Mouse (Mus musculus) cerebellum, adult 2 months (tissue): ENCODE data around the gene Ppp2r3a.
A peak's percentile ranks its signal among the peaks of the same experiment; 100 is the strongest.

ENCODE experiments used
- CTCF ChIP-seq: fragments of 200-500 bp; IDR thresholded peaks from 2 replicates; pipeline ENCODE4 v1.5.1; 2011; ENCODE audit warnings: low read depth, mild to moderate bottlenecking, control low read depth, low read length, moderate library complexity, borderline replicate concordance; ENCODE audit not compliant: insufficient read depth
- POLR2A ChIP-seq: fragments of 200-500 bp; IDR thresholded peaks from 2 replicates; pipeline ENCODE4 v1.6.1; 2011; ENCODE audit warnings: low read length, control low read depth, borderline replicate concordance; ENCODE audit not compliant: insufficient read depth

GRCm38 (mm10) chr9:101251644-101252337, at the start of gene Ppp2r3a:
- TF ChIP-seq CTCF (no peak), POLR2A (peak; percentile 29; the same call in 1 of the 2 replicates)
